Mouse (Mus musculus) limb, embryonic 11.5 days (tissue): Measurements from ENCODE around the gene Rftn1. TPM values are rescaled to one million over a fixed set of nuclear protein-coding genes. Genes with fewer than 3 reads are reported as not detected.

Experiments
- ATAC-seq: fragments of 200-750 bp; cut with Nextera tagmentation; 2 replicates; pipeline ENCODE4 v1.8.0; 2017; ENCODE audit warnings: low read depth; ENCODE audit not compliant: insufficient number of reproducible peaks, low FRiP score, low TSS enrichment
- DNase-seq: peaks from one replicate; pipeline ENCODE4 v3.0.0-alpha.2; 2015; ENCODE audit warnings: low spot score
- H3K27ac ChIP-seq: fragments of 300-500 bp; sonication (generic); replicated peaks from 2 replicates; pipeline ENCODE4 v1.5.1; 2014; ENCODE audit warnings: low read depth, mild to moderate bottlenecking, low read length
- H3K27me3 ChIP-seq: fragments of 300-500 bp; sonication (generic); 2 replicates; pipeline ENCODE4 v1.6.1; 2014; ENCODE audit warnings: mild to moderate bottlenecking, low read length, mixed read lengths; ENCODE audit not compliant: control insufficient read depth, insufficient read depth
- H3K36me3 ChIP-seq: fragments of 300-500 bp; sonication (generic); 2 replicates; pipeline ENCODE4 v1.6.1; 2014; ENCODE audit warnings: mild to moderate bottlenecking, low read length, moderate library complexity, mixed read lengths; ENCODE audit not compliant: control insufficient read depth, insufficient read depth
- H3K4me1 ChIP-seq: fragments of 300-500 bp; sonication (generic); 2 replicates; pipeline ENCODE4 v1.6.1; 2014; ENCODE audit warnings: low read length, mixed read lengths; ENCODE audit not compliant: control insufficient read depth, insufficient read depth
- H3K4me2 ChIP-seq: fragments of 300-500 bp; sonication (generic); 2 replicates; pipeline ENCODE4 v1.6.1; 2014; ENCODE audit warnings: low read depth, mild to moderate bottlenecking, moderate library complexity; ENCODE audit not compliant: severe bottlenecking
- H3K4me3 ChIP-seq: fragments of 300-500 bp; sonication (generic); 2 replicates; pipeline ENCODE4 v1.5.1; 2014; ENCODE audit warnings: low read depth, low read length
- H3K9ac ChIP-seq: fragments of 300-500 bp; sonication (generic); 2 replicates; pipeline ENCODE4 v1.6.1; 2014; ENCODE audit warnings: mild to moderate bottlenecking, low read length
- H3K9me3 ChIP-seq: fragments of 300-500 bp; sonication (generic); 2 replicates; pipeline ENCODE4 v1.6.1; 2016; ENCODE audit warnings: low read length; ENCODE audit not compliant: control insufficient read depth
- WGBS: fragments of 180-500 bp; shearing (Covaris S2); extraction: QIAGEN DNeasy Blood & Tissue Kit; methylation state at CpG from one replicate; pipeline ENCODE4 v1.1.7; 2014; 5-methylcytosine and 5-hydroxymethylcytosine counted together
- polyA plus RNA-seq: library from polyadenylated mRNA; unstranded; fragments of >200 nt; fragmentation: Nextera tagmentation; extraction: Ambion mirVana; gene quantifications from 2 replicates; pipeline ENCODE4 v1.2.1, GENCODE M21; 2014

Gene Rftn1
- polyA plus RNA-seq, 1 experiment from 2014 or later, result 5.1 TPM

GRCm38 (mm10) chr17:50094077-50094476, 96.4 kb downstream of the Rftn1 start:
- Histone ChIP-seq H3K4me2 (no peak overlapping the region), H3K4me1 (no peaks in the 10 kb centered on the region), H3K9me3 (no peaks in the 10 kb centered on the region), H3K27ac (no peak overlapping the region), H3K27me3 (no peaks in the 10 kb centered on the region), H3K36me3 (no peaks in the 10 kb centered on the region), H3K9ac (no peak overlapping the region), H3K4me3 (no peak overlapping the region)
- WGBS, result 87% methylated on average over 5 of the region's 5 CpGs
- ATAC-seq (no peak), DNase-seq (no peak)

- Histone ChIP-seq H3K9me3 (no peaks in the 10 kb centered on the region), H3K36me3 (no peaks in the 10 kb centered on the region), H3K4me3 (no peak overlapping the region), H3K4me2 (no peak overlapping the region), H3K27me3 (no peaks in the 10 kb centered on the region), H3K9ac (no peak overlapping the region), H3K4me1 (no peaks in the 10 kb centered on the region), H3K27ac (no peak overlapping the region)
- 87% methylated on average over 3 of the region's 3 CpGs for WGBS
- ATAC-seq (no peak), DNase-seq (no peak)
Measured at GRCm38 (mm10) chr17:50093356-50093755, 97.1 kb downstream of the Rftn1 start.

- ATAC-seq, result no peak
- Histone ChIP-seq H3K9me3 (no peaks in the 10 kb centered on the region), H3K4me2 (no peak overlapping the region), H3K27me3 (no peaks in the 10 kb centered on the region), H3K4me1 (no peaks in the 10 kb centered on the region), H3K27ac (no peak overlapping the region), H3K4me3 (no peak overlapping the region), H3K36me3 (no peaks in the 10 kb centered on the region), H3K9ac (no peak overlapping the region)
- no peak for DNase-seq
- 79% methylated on average over 8 of the region's 8 CpGs for WGBS
Measured at GRCm38 (mm10) chr17:50092848-50093247, 97.6 kb downstream of the Rftn1 start.

- Histone ChIP-seq H3K27ac (no peak overlapping the region), H3K27me3 (no peaks in the 10 kb centered on the region), H3K36me3 (no peaks in the 10 kb centered on the region), H3K9ac (no peak overlapping the region), H3K4me2 (no peak overlapping the region), H3K4me3 (no peak overlapping the region), H3K4me1 (no peaks in the 10 kb centered on the region), H3K9me3 (no peaks in the 10 kb centered on the region)
- 58% methylated on average over 6 of the region's 6 CpGs for WGBS
- no peak for ATAC-seq
- no peak for DNase-seq
Measured at GRCm38 (mm10) chr17:50091829-50092228, 98.6 kb downstream of the Rftn1 start.

- ATAC-seq, result no peak
- Histone ChIP-seq H3K4me2 (no peak overlapping the region), H3K27ac (no peak overlapping the region), H3K4me1 (no peaks in the 10 kb centered on the region), H3K9ac (no peak overlapping the region), H3K9me3 (no peaks in the 10 kb centered on the region), H3K4me3 (no peak overlapping the region), H3K27me3 (no peaks in the 10 kb centered on the region), H3K36me3 (no peaks in the 10 kb centered on the region)
- 86% methylated on average over 8 of the region's 8 CpGs for WGBS
- no peak for DNase-seq
Measured at GRCm38 (mm10) chr17:50089725-50090124, 100.7 kb downstream of the Rftn1 start.

GRCm38 (mm10) chr17:50088054-50088453, 102.4 kb downstream of the Rftn1 start:
- H3K4me3 ChIP-seq, result no peak overlapping the region
- H3K27me3 ChIP-seq, result no peaks in the 10 kb centered on the region
- no peak overlapping the region for H3K27ac ChIP-seq
- H3K9me3 ChIP-seq, result no peaks in the 10 kb centered on the region
- H3K4me2 ChIP-seq, result no peak overlapping the region
- H3K36me3 ChIP-seq, result no peaks in the 10 kb centered on the region
- DNase-seq, result no peak
- no peak for ATAC-seq
- H3K4me1 ChIP-seq, result no peaks in the 10 kb centered on the region
- H3K9ac ChIP-seq, result no peak overlapping the region
- 76% methylated on average over 3 of the region's 3 CpGs for WGBS

- H3K9ac ChIP-seq, result no peak overlapping the region
- no peaks in the 10 kb centered on the region for H3K36me3 ChIP-seq
- no peaks in the 10 kb centered on the region for H3K27me3 ChIP-seq
- H3K4me2 ChIP-seq, result no peak overlapping the region
- no peaks in the 10 kb centered on the region for H3K4me1 ChIP-seq
- ATAC-seq (no peak), DNase-seq (no peak)
- no peak overlapping the region for H3K27ac ChIP-seq
- no peaks in the 10 kb centered on the region for H3K9me3 ChIP-seq
- H3K4me3 ChIP-seq, result no peak overlapping the region
- 49% methylated on average over 4 of the region's 4 CpGs for WGBS
Measured at GRCm38 (mm10) chr17:50086887-50087286, 103.6 kb downstream of the Rftn1 start.

GRCm38 (mm10) chr17:50084721-50085120, 105.8 kb downstream of the Rftn1 start:
- DNase-seq (no peak), ATAC-seq (no peak)
- Histone ChIP-seq H3K27ac (no peak overlapping the region), H3K4me2 (no peak overlapping the region), H3K4me3 (no peak overlapping the region), H3K36me3 (no peaks in the 10 kb centered on the region), H3K27me3 (no peaks in the 10 kb centered on the region), H3K4me1 (no peaks in the 10 kb centered on the region), H3K9me3 (no peaks in the 10 kb centered on the region), H3K9ac (no peak overlapping the region)
- WGBS, result 88% methylated on average over 6 of the region's 6 CpGs

GRCm38 (mm10) chr17:50083937-50084336, 106.5 kb downstream of the Rftn1 start:
- DNase-seq, result no peak
- no peak for ATAC-seq

More at GRCm38 (mm10) chr17:50083937-50084336, 106.5 kb downstream of the Rftn1 start:
- Histone ChIP-seq H3K4me2 (no peak overlapping the region), H3K9ac (no peak overlapping the region), H3K36me3 (no peaks in the 10 kb centered on the region), H3K9me3 (no peaks in the 10 kb centered on the region), H3K4me1 (no peaks in the 10 kb centered on the region), H3K4me3 (no peak overlapping the region), H3K27me3 (no peaks in the 10 kb centered on the region), H3K27ac (no peak overlapping the region)
- WGBS, result 87% methylated on average over 4 of the region's 4 CpGs
